Mouse (Mus musculus) hindbrain, embryonic 11.5 days (tissue): Measurements from ENCODE around the gene Nckap5l. TPM values are rescaled to one million over a fixed set of nuclear protein-coding genes. Genes with fewer than 3 reads are reported as not detected.
A peak's percentile ranks its signal among the peaks of the same experiment; 100 is the strongest.

Source experiments
- ATAC-seq: fragments of 200-750 bp; cut with Nextera tagmentation; 2 replicates; pipeline ENCODE4 v1.8.0; 2017; ENCODE audit warnings: mild to moderate bottlenecking, moderate TSS enrichment, moderate library complexity; ENCODE audit not compliant: low FRiP score
- DNase-seq: peaks from one replicate; pipeline ENCODE4 v3.0.0-alpha.2; 2015; ENCODE audit warnings: low spot score
- H3K27ac ChIP-seq: fragments of 300-500 bp; sonication (generic); 2 replicates; pipeline ENCODE4 v1.5.1; 2014; ENCODE audit warnings: mild to moderate bottlenecking, low read depth, low read length
- H3K27me3 ChIP-seq: fragments of 300-500 bp; sonication (generic); 2 replicates; pipeline ENCODE4 v1.6.1; 2014; ENCODE audit warnings: mild to moderate bottlenecking, low read length, moderate library complexity, mixed read lengths; ENCODE audit not compliant: control insufficient read depth, insufficient read depth
- H3K36me3 ChIP-seq: fragments of 300-500 bp; sonication (generic); 2 replicates; pipeline ENCODE4 v1.6.1; 2014; ENCODE audit warnings: mild to moderate bottlenecking, low read length, moderate library complexity, mixed read lengths; ENCODE audit not compliant: control insufficient read depth, insufficient read depth
- H3K4me1 ChIP-seq: fragments of 300-500 bp; sonication (generic); replicated peaks from 2 replicates; pipeline ENCODE4 v1.6.1; 2014; ENCODE audit warnings: low read length, mixed read lengths; ENCODE audit not compliant: control insufficient read depth, insufficient read depth
- H3K4me2 ChIP-seq: fragments of 300-500 bp; sonication (generic); replicated peaks from 2 replicates; pipeline ENCODE4 v1.6.1; 2014; ENCODE audit warnings: mild to moderate bottlenecking, low read depth, low read length
- H3K4me3 ChIP-seq: fragments of 300-500 bp; sonication (generic); 2 replicates; pipeline ENCODE4 v1.5.1; 2014; ENCODE audit warnings: low read depth, low read length
- H3K9ac ChIP-seq: fragments of 300-500 bp; sonication (generic); 2 replicates; pipeline ENCODE4 v1.6.1; 2014; ENCODE audit warnings: low read depth, low read length
- H3K9me3 ChIP-seq: fragments of 300-500 bp; sonication (generic); 2 replicates; pipeline ENCODE4 v1.6.1; 2016; ENCODE audit warnings: low read length; ENCODE audit not compliant: control insufficient read depth
- WGBS: fragments of 180-500 bp; shearing (Covaris S2); extraction: QIAGEN DNeasy Blood & Tissue Kit; methylation state at CpG from one replicate; pipeline ENCODE4 v1.1.7; 2014; 5-methylcytosine and 5-hydroxymethylcytosine counted together
- polyA plus RNA-seq: library from polyadenylated mRNA; unstranded; fragments of >200 nt; fragmentation: Nextera tagmentation; extraction: Ambion mirVana; gene quantifications from 2 replicates; pipeline ENCODE4 v1.2.1, GENCODE M21; 2014

The Nckap5l gene
- polyA plus RNA-seq, 1 experiment from 2014 or later: 9.3 TPM

DNA sequence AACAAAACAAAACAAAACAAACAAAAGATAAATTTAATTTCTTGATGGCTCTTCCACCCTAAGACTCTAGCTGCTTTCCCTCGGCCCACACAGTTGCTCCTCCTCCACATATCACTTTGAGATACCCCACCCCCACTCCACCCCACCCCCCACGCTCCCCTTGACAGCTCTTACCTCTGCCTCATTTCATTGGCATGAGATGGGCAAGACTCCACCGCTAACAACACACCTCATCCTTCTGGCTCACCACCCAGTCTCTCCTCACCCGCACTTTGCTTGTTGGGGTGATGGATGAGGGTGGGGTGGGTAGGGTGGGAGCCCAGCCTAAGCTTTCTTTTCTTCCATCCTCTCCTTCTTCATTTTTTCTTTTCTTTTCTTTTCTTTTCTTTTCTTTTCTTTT lies 40.6 kb downstream of the Nckap5l start:
- no peak overlapping the region for H3K9ac ChIP-seq
- no peak for DNase-seq
- no peaks in the 10 kb centered on the region for H3K9me3 ChIP-seq
- no peaks in the 10 kb centered on the region for H3K27me3 ChIP-seq
- H3K27ac ChIP-seq: no peak overlapping the region
- no peak overlapping the region for H3K4me2 ChIP-seq
- no peaks in the 10 kb centered on the region for H3K4me1 ChIP-seq
- 46% methylated on average over 4 of the region's 4 CpGs for WGBS
- no peak for ATAC-seq
- H3K4me3 ChIP-seq: no peak overlapping the region
- H3K36me3 ChIP-seq: no peaks in the 10 kb centered on the region

DNA sequence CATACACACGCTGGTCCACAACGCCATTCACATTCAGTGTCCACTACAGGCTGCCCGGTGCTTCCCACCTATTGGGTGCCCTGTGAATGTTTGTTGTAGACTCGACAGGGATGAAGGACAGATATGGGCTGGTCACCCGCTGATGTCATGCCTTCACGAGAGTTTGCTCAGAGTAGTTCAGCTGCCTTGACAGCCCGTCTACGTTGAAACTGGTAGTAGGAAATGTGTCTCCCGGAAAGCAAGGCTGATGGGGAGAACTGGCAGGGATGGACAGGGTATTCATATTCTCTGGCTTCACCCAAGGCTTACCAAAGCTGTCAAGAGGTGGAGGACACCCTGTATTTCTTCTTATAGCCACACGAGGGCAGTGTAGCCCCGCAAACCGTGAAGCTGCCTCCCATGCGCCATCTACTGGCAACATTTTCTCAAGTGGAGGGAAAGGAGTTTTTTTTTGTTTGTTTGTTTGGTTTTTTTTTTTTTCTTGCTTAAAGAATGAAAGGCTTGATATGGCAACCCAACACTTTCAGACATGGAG lies 41.1 kb downstream of the Nckap5l start:
- no peaks in the 10 kb centered on the region for H3K27me3 ChIP-seq
- WGBS: 27% methylated on average over 13 of the region's 13 CpGs
- H3K4me3 ChIP-seq: no peak overlapping the region
- no peaks in the 10 kb centered on the region for H3K9me3 ChIP-seq
- H3K27ac ChIP-seq: no peak overlapping the region
- no peaks in the 10 kb centered on the region for H3K4me1 ChIP-seq
- no peak overlapping the region for H3K4me2 ChIP-seq
- DNase-seq (peak; percentile 94), ATAC-seq (no peak)
- H3K36me3 ChIP-seq: no peaks in the 10 kb centered on the region
- H3K9ac ChIP-seq: no peak overlapping the region

DNA sequence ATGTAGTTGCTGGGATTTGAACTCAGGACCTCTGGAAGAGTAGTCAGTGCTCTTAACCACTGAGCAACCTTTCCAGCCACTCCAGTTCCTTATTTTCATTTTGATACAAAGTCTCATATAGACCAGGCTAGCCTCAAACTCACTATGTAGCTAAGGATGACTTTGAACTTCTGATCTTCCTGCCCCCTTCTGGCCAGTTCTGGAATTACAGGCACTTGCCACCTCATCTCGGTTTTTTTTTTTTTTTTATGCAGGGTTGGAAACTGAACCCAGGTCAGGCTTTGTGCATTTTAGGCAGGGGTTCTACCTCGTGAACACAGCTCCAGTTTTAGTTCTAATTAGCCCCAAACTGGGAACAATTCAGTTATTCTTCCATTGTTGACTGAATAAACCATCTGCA lies 41.8 kb downstream of the Nckap5l start:
- no peaks in the 10 kb centered on the region for H3K9me3 ChIP-seq
- 30% methylated on average over 2 of the region's 2 CpGs for WGBS
- H3K4me1 ChIP-seq: no peaks in the 10 kb centered on the region
- no peaks in the 10 kb centered on the region for H3K27me3 ChIP-seq
- ATAC-seq: no peak
- H3K4me2 ChIP-seq: no peak overlapping the region
- H3K4me3 ChIP-seq: no peak overlapping the region
- no peak overlapping the region for H3K27ac ChIP-seq
- no peak overlapping the region for H3K9ac ChIP-seq
- DNase-seq: peak; percentile 63
- no peaks in the 10 kb centered on the region for H3K36me3 ChIP-seq

DNA sequence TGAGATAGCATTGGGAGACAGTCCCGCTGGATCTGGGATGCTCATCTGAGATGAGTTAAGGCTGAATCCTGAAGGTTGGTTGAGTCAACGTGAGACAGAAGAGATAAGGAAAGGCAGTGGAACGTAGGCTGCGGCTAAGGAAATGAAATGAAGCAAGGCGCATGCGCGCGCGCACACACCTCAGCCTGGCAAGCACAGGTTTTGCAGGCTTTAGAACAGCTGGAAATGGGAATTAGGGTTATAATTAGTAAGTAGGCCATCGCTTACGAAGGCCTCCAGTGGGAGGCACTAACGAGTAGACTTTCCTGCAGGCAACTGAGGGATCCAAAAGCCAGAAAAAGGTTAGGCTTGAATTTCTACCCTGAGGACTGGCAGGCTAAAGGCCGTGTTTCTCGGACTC lies 45.8 kb downstream of the Nckap5l start:
- no peak for ATAC-seq
- 64% methylated on average over 14 of the region's 14 CpGs for WGBS
- Histone ChIP-seq H3K4me2 (no peak overlapping the region), H3K9ac (no peak overlapping the region), H3K4me1 (no peaks in the 10 kb centered on the region), H3K9me3 (no peaks in the 10 kb centered on the region), H3K4me3 (no peak overlapping the region), H3K27me3 (no peaks in the 10 kb centered on the region), H3K36me3 (0 out of 2 replicates have a peak, but pooled peaks cover 6% of the 10 kb centered on the region), H3K27ac (no peak overlapping the region)
- no peak for DNase-seq

DNA sequence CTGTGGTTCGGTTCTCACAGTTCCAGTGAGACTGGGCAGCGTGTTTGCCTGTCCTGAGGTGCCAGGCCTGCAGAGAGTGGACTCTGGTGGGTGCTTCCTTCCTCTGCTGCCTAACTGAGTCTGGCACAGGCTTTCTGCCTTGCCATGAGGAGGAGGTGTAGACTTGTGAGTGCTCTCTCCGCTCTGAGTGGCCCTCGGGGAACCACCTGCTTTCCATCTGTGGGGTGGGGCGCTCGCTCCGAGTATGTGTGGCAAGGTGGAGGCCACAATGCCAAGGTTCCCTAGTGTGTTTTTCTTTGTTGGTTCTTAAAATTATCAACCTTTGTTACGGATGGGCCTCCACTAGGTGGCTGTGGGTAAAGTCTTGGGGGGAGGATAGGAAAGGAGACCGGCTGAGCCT lies 48.7 kb downstream of the Nckap5l start:
- ATAC-seq: no peak
- Histone ChIP-seq H3K4me1 (no peaks in the 10 kb centered on the region), H3K27me3 (no peaks in the 10 kb centered on the region), H3K4me2 (no peak overlapping the region), H3K27ac (no peak overlapping the region), H3K36me3 (0 out of 2 replicates have a peak, but pooled peaks cover 14% of the 10 kb centered on the region), H3K9ac (no peak overlapping the region), H3K9me3 (no peaks in the 10 kb centered on the region), H3K4me3 (no peak overlapping the region)
- 94% methylated on average over 9 of the region's 9 CpGs for WGBS
- no peak for DNase-seq

DNA sequence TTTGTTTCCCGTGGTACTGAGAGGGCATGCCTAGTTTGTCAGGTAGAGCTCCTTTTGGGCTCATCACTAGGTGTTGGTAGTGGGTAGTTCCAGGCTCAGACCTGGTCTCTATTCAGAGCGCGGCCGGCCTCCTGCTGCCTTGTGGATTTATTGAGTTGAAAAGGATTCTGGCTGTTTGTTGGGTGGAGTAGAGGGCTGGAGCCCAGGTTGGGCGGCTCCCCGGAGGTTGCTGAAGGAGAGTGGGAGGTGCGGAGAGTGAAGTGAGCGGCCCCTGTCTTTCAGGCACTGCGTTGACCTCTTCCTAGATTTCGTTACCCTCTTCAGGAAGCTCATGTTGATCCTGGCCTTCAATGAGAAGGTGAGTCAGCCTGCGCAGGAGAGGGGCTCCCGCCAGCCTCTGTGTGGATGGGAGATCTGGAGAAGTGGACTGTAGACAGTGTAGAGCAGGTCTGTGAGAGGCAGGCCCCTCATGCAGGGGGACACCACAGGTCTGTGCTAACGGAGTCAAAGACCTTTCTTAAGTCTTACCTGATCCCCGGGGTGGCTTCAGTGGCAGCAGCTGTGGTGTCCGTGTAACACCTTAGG lies 50.5 kb downstream of the Nckap5l start:
- ATAC-seq (no peak), DNase-seq (no peak)
- Histone ChIP-seq H3K27me3 (no peaks in the 10 kb centered on the region), H3K4me3 (no peak overlapping the region), H3K36me3 (0 out of 2 replicates have a peak, but pooled peaks cover 14% of the 10 kb centered on the region), H3K4me1 (no peaks in the 10 kb centered on the region), H3K4me2 (no peak overlapping the region), H3K27ac (no peak overlapping the region), H3K9me3 (no peaks in the 10 kb centered on the region), H3K9ac (no peak overlapping the region)
- WGBS: 90% methylated on average over 15 of the region's 15 CpGs

DNA sequence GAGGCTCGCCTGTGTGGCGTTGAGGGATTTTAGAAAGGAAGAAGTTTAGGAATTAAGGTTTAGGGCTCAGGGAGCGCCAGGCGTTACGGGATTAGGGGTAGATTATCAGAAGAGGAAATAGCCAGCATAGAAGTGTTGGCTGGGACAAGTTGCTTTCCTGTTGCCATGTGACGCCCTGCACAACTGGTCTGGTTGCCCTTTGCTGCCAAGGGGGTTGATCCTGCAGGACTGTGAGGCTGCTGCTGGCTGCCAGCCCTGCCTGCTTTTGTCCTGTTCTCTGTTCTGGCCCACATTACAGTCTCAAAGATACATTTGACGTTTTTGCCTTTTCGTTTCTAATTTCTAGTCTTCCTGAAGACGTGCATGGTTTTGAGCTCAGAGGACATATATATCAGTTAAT lies 52.4 kb downstream of the Nckap5l start:
- Histone ChIP-seq H3K9me3 (no peaks in the 10 kb centered on the region), H3K4me2 (no peak overlapping the region), H3K36me3 (0 out of 2 replicates have a peak, but pooled peaks cover 14% of the 10 kb centered on the region), H3K27me3 (no peaks in the 10 kb centered on the region), H3K4me3 (no peak overlapping the region), H3K9ac (no peak overlapping the region), H3K27ac (no peak overlapping the region), H3K4me1 (no peaks in the 10 kb centered on the region)
- WGBS: 91% methylated on average over 9 of the region's 9 CpGs
- ATAC-seq (no peak), DNase-seq (no peak)

DNA sequence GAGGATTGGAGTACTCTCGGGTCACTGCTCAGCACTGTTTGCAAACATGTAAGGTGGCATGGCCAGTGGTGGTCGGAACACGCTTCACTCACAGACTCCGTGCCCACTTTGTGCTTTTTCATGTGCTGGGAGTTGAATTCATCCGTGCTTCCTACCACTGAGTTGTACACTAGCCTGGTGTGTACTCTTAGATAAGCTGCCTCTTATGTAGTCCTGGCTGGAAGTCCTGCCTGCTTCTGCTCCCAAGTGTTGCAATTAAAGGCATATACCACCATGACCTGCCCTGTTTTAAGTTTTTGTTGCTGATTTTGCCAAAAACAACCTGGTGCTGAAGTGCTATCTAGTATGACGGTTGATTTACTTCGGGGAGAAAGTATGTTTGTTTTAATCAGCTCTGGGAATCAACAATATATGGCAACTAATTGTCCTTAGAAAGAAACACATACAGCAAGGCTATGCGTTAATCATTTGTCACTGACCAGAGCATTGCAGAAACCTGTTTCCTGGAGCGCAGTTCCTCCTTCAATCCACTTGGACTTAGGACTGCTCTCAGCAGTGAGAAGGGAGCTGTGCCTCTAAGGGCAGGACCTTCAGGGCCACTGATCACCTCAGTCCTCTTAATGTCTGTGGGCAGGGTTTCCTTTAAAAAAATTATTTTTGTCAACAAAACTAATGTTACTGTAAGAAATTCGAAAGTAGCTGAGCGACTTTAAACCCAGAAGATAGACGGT lies 54.2 kb downstream of the Nckap5l start:
- Histone ChIP-seq H3K4me1 (no peaks in the 10 kb centered on the region), H3K27ac (no peak overlapping the region), H3K9ac (no peak overlapping the region), H3K27me3 (no peaks in the 10 kb centered on the region), H3K4me2 (no peak overlapping the region), H3K36me3 (0 out of 2 replicates have a peak, but pooled peaks cover 14% of the 10 kb centered on the region), H3K4me3 (no peak overlapping the region), H3K9me3 (no peaks in the 10 kb centered on the region)
- 97% methylated on average over 12 of the region's 12 CpGs for WGBS
- ATAC-seq (no peak), DNase-seq (no peak)

DNA sequence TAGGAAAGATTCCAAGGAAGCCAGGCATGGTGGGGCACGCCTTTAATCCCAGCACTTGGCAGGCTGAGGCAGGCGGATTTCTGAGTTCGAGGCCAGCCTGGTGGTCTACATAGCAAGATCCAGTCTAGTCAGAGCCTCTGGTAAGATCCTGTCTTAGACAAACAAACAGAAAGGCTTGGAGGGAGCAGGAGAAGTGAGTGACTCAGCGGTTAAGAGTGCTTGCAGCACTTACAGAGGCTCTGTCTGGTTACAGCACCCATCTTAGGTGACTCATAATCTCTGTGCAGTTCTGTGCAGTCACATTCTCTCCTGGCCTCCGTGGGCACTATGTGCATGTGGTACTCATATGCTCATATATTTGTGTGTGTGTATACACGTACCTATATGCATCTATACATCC lies 56.9 kb downstream of the Nckap5l start:
- ATAC-seq: no peak
- Histone ChIP-seq H3K4me3 (no peak overlapping the region), H3K27me3 (no peaks in the 10 kb centered on the region), H3K9me3 (no peaks in the 10 kb centered on the region), H3K4me2 (no peak overlapping the region), H3K9ac (no peak overlapping the region), H3K36me3 (0 out of 2 replicates have a peak, but pooled peaks cover 4% of the 10 kb centered on the region), H3K4me1 (no peaks in the 10 kb centered on the region), H3K27ac (no peak overlapping the region)
- 91% methylated on average over 6 of the region's 6 CpGs for WGBS
- DNase-seq: no peak
